Mouse (Mus musculus) limb, embryonic 12.5 days (tissue): ENCODE results near the gene Trim63. TPM values are rescaled to one million over a fixed set of nuclear protein-coding genes. Genes with fewer than 3 reads are reported as not detected.

Experiments
- ATAC-seq: fragments of 200-750 bp; cut with Nextera tagmentation; 2 replicates; pipeline ENCODE4 v1.8.0; 2017; ENCODE audit warnings: low read depth, moderate TSS enrichment; ENCODE audit not compliant: insufficient number of reproducible peaks, insufficient read depth, low FRiP score, low TSS enrichment
- H3K27ac ChIP-seq: fragments of 300-500 bp; sonication (generic); 2 replicates; pipeline ENCODE4 v1.5.1; 2016; ENCODE audit warnings: mild to moderate bottlenecking, moderate library complexity
- H3K27me3 ChIP-seq: fragments of 300-500 bp; sonication (generic); 2 replicates; pipeline ENCODE4 v1.6.1; 2016; ENCODE audit warnings: mild to moderate bottlenecking, moderate library complexity
- H3K36me3 ChIP-seq: fragments of 300-500 bp; sonication (generic); 2 replicates; pipeline ENCODE4 v1.6.1; 2016; ENCODE audit warnings: mild to moderate bottlenecking, moderate library complexity
- H3K4me1 ChIP-seq: fragments of 300-500 bp; sonication (generic); replicated peaks from 2 replicates; pipeline ENCODE4 v1.6.1; 2016
- H3K4me2 ChIP-seq: fragments of 300-500 bp; sonication (generic); 2 replicates; pipeline ENCODE4 v1.6.1; 2016; ENCODE audit warnings: mild to moderate bottlenecking, moderate library complexity
- H3K4me3 ChIP-seq: fragments of 300-500 bp; sonication (generic); replicated peaks from 2 replicates; pipeline ENCODE4 v1.5.1; 2016; ENCODE audit warnings: mild to moderate bottlenecking
- H3K9ac ChIP-seq: fragments of 300-500 bp; sonication (generic); replicated peaks from 2 replicates; pipeline ENCODE4 v1.6.1; 2016; ENCODE audit warnings: mild to moderate bottlenecking, moderate library complexity
- H3K9me3 ChIP-seq: fragments of 300-500 bp; sonication (generic); 2 replicates; pipeline ENCODE4 v1.6.1; 2016; ENCODE audit warnings: mild to moderate bottlenecking, moderate library complexity
- WGBS: fragments of 180-500 bp; shearing (Covaris S2); methylation state at CpG from one replicate; pipeline ENCODE4 v1.1.7; 2016; 5-methylcytosine and 5-hydroxymethylcytosine counted together
- polyA plus RNA-seq: library from polyadenylated mRNA; unstranded; fragments of >200 nt; fragmentation: Nextera tagmentation; extraction: Ambion mirVana; gene quantifications from 2 replicates; pipeline ENCODE4 v1.2.1, GENCODE M21; 2016

Gene Trim63
- polyA plus RNA-seq, 1 experiment from 2014 or later: 3.3 TPM

GRCm38 (mm10) chr4:134371316-134371855, 56.5 kb downstream of the Trim63 start:
- H3K9me3 ChIP-seq: no peaks in the 10 kb centered on the region
- 0% methylated on average over 17 of the region's 17 CpGs for WGBS
- no peak overlapping the region for H3K27ac ChIP-seq
- H3K4me1 ChIP-seq: peaks cover 25% of the 10 kb centered on the region
- peak overlapping the region; percentile 55 for H3K4me3 ChIP-seq
- H3K4me2 ChIP-seq: peak overlapping the region; percentile 91
- H3K9ac ChIP-seq: peak overlapping the region; percentile 47; the same call in 1 of the 2 replicates
- H3K36me3 ChIP-seq: no peaks in the 10 kb centered on the region
- ATAC-seq: no peak
- peaks cover 51% of the 10 kb centered on the region for H3K27me3 ChIP-seq

- peak overlapping the region; percentile 45; the same call in 1 of the 2 replicates for H3K9ac ChIP-seq
- under 1% methylated on average over 16 of the region's 16 CpGs for WGBS
- no peaks in the 10 kb centered on the region for H3K36me3 ChIP-seq
- no peaks in the 10 kb centered on the region for H3K9me3 ChIP-seq
- H3K4me1 ChIP-seq: peaks cover 25% of the 10 kb centered on the region
- H3K4me2 ChIP-seq: peak overlapping the region; percentile 91
- no peak for ATAC-seq
- no peak overlapping the region for H3K27ac ChIP-seq
- peak overlapping the region; percentile 55 for H3K4me3 ChIP-seq
- H3K27me3 ChIP-seq: peaks cover 48% of the 10 kb centered on the region
Observed at GRCm38 (mm10) chr4:134372294-134372747, 57.4 kb downstream of the Trim63 start.

GRCm38 (mm10) chr4:134373295-134373694, 58.4 kb downstream of the Trim63 start:
- no peak overlapping the region for H3K9ac ChIP-seq
- H3K27ac ChIP-seq: no peak overlapping the region
- no peaks in the 10 kb centered on the region for H3K36me3 ChIP-seq
- H3K27me3 ChIP-seq: peaks cover 41% of the 10 kb centered on the region
- no peaks in the 10 kb centered on the region for H3K9me3 ChIP-seq
- H3K4me3 ChIP-seq: no peak overlapping the region
- no peak overlapping the region for H3K4me2 ChIP-seq
- ATAC-seq: no peak
- WGBS: 79% methylated on average over 8 of the region's 8 CpGs
- H3K4me1 ChIP-seq: peaks cover 31% of the 10 kb centered on the region

- no peak for ATAC-seq
- no peaks in the 10 kb centered on the region for H3K9me3 ChIP-seq
- H3K27ac ChIP-seq: no peak overlapping the region
- WGBS: 53% methylated on average over 1 of the region's 1 CpGs
- H3K4me2 ChIP-seq: no peak overlapping the region
- H3K4me3 ChIP-seq: no peak overlapping the region
- no peaks in the 10 kb centered on the region for H3K36me3 ChIP-seq
- H3K9ac ChIP-seq: no peak overlapping the region
- peaks cover 31% of the 10 kb centered on the region for H3K27me3 ChIP-seq
- peaks cover 38% of the 10 kb centered on the region for H3K4me1 ChIP-seq
Observed at GRCm38 (mm10) chr4:134374306-134374705, 59.4 kb downstream of the Trim63 start.

DNA sequence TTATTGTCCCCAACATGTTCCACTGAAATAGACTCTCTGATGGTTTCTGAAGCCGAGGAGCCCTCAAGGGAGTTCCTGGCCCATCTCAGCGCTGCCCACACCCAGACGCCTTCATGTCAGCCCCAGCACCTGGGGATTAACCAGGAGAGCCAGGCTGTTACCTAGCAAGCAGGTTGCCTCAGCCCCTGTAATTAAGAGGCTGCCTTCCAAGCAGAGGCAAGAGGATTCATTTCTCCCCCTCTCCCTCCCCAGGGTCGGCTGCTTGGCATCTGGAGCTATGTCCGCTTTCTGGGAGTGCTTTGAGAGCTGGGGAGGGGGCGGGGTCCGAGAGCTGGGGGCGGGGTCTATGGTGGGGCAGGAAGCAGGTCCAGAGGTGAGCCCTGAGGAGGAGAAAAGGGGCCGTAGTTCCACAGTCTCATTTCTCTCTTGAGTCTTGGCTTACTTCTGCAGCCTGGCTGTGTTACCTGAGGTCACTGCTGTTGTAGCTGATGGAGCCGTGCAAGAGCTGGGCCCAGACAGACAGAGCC, 63.2 kb downstream of the Trim63 start:
- Histone ChIP-seq H3K4me1 (peaks cover 13% of the 10 kb centered on the region), H3K4me2 (0 out of 2 replicates have a peak overlapping the region, but pooled peaks have one; percentile 13), H3K27me3 (no peaks in the 10 kb centered on the region), H3K4me3 (no peak overlapping the region), H3K9me3 (no peaks in the 10 kb centered on the region), H3K36me3 (no peaks in the 10 kb centered on the region), H3K9ac (0 out of 2 replicates have a peak overlapping the region, but pooled peaks have one; percentile 8), H3K27ac (peak overlapping the region; percentile 62)
- ATAC-seq: no peak
- 25% methylated on average over 10 of the region's 10 CpGs for WGBS

Other genes starting within 250 kb of the Trim63 start
- gene Cd52, start 220.0 kb upstream of the Trim63 start, polyA plus RNA-seq: 7.7 and 7.9 TPM in 2 replicates
- 9.6 and 10.4 TPM in 2 replicates for gene Ubxn11, start 212.6 kb upstream of the Trim63 start, polyA plus RNA-seq
- gene Sh3bgrl3, start 186.3 kb upstream of the Trim63 start, polyA plus RNA-seq: 318 and 336 TPM in 2 replicates
- gene Cep85, start 128.0 kb upstream of the Trim63 start, polyA plus RNA-seq: 36.4 and 38.3 TPM in 2 replicates
- not detected in 2 replicates for gene Gm7534, start 112.1 kb upstream of the Trim63 start, polyA plus RNA-seq
- gene Catsper4, start 87.7 kb upstream of the Trim63 start, polyA plus RNA-seq: not detected in 2 replicates
- gene Cnksr1, start 76.7 kb upstream of the Trim63 start, polyA plus RNA-seq: 1.7 and 2.0 TPM in 2 replicates
- gene E130218I03Rik, start 71.5 kb upstream of the Trim63 start, polyA plus RNA-seq: 0.78 and 0.96 TPM in 2 replicates
- gene Zfp593, start 69.5 kb upstream of the Trim63 start, polyA plus RNA-seq: 17.5 and 19.2 TPM in 2 replicates
- gene Gm30191, start 68.2 kb upstream of the Trim63 start, polyA plus RNA-seq: not detected in 2 replicates
- 4.2 and 5.9 TPM in 2 replicates for gene Grrp1, start 61.0 kb upstream of the Trim63 start, polyA plus RNA-seq
- 23.9 and 24.6 TPM in 2 replicates for gene Pdik1l, start 27.2 kb upstream of the Trim63 start, polyA plus RNA-seq
- 0.06 and 0.15 TPM in 2 replicates for gene Slc30a2, start 28.1 kb downstream of the Trim63 start, polyA plus RNA-seq
- gene Extl1, start 68.7 kb downstream of the Trim63 start, polyA plus RNA-seq: 3.4 and 4.1 TPM in 2 replicates
- 9.7 and 10.9 TPM in 2 replicates for gene Pafah2, start 81.2 kb downstream of the Trim63 start, polyA plus RNA-seq
- gene Stmn1, start 153.2 kb downstream of the Trim63 start, polyA plus RNA-seq: 2,166 and 2,360 TPM in 2 replicates
- 2.4 and 2.9 TPM in 2 replicates for gene Paqr7, start 181.6 kb downstream of the Trim63 start, polyA plus RNA-seq
- gene Aunip, start 195.9 kb downstream of the Trim63 start, polyA plus RNA-seq: 15.8 and 16.5 TPM in 2 replicates
- gene Mtfr1l, start 220.3 kb downstream of the Trim63 start, polyA plus RNA-seq: 118 TPM in 2 replicates
- gene Selenon, start 237.0 kb downstream of the Trim63 start, polyA plus RNA-seq: 14.7 and 47.6 TPM in 2 replicates